Mouse (Mus musculus): ENCODE data around the gene Gm21987. TPM values are rescaled to one million over a fixed set of nuclear protein-coding genes. Genes with fewer than 3 reads are reported as not detected.

Gene Gm21987
- polyA plus RNA-seq, 1 experiment from 2014 or later, result not detected

- 34% methylated on average over 6 of the region's 6 CpGs for WGBS (ENCODE audit: insufficient replicate concordance)
- Histone ChIP-seq H3K27me3 (replicated peaks) (no peaks in the 10 kb centered on the region), H3K4me3 (no peak overlapping the region), H3K9ac (peak overlapping the region; percentile 40; the same call in 1 of the 2 replicates), H3K36me3 (no peaks in the 10 kb centered on the region), H3K9me3 (replicated peaks) (no peaks in the 10 kb centered on the region), H3K27ac (peak overlapping the region; percentile 65), H3K4me2 (peak overlapping the region; percentile 32), H3K4me1 (peaks cover 56% of the 10 kb centered on the region)
- ATAC-seq, result peak; percentile 80
Measured at GRCm38 (mm10) chr16:38387389-38387788, 40.5 kb downstream of the Gm21987 start.

GRCm38 (mm10) chr16:38388757-38389156 lies 41.9 kb downstream of the Gm21987 start:
- no peak for ATAC-seq
- H3K27ac ChIP-seq, result no peak overlapping the region
- H3K9me3 ChIP-seq (replicated peaks), result no peaks in the 10 kb centered on the region
- H3K36me3 ChIP-seq, result no peaks in the 10 kb centered on the region
- H3K27me3 ChIP-seq (replicated peaks), result no peaks in the 10 kb centered on the region
- H3K4me2 ChIP-seq, result no peak overlapping the region
- no peak overlapping the region for H3K4me3 ChIP-seq
- no peak overlapping the region for H3K9ac ChIP-seq
- 69% methylated on average over 6 of the region's 6 CpGs for WGBS (ENCODE audit: insufficient replicate concordance)
- H3K4me1 ChIP-seq, result peaks cover 43% of the 10 kb centered on the region

GRCm38 (mm10) chr16:38389284-38389893 lies 42.5 kb downstream of the Gm21987 start:
- Histone ChIP-seq H3K9me3 (replicated peaks) (no peaks in the 10 kb centered on the region), H3K27me3 (replicated peaks) (no peaks in the 10 kb centered on the region), H3K27ac (no peak overlapping the region), H3K36me3 (no peaks in the 10 kb centered on the region), H3K9ac (no peak overlapping the region), H3K4me3 (no peak overlapping the region), H3K4me2 (no peak overlapping the region), H3K4me1 (peaks cover 43% of the 10 kb centered on the region)
- ATAC-seq, result no peak
- WGBS (ENCODE audit: insufficient replicate concordance), result 74% methylated on average over 8 of the region's 8 CpGs

- Histone ChIP-seq H3K4me3 (no peak overlapping the region), H3K9ac (no peak overlapping the region), H3K9me3 (replicated peaks) (no peaks in the 10 kb centered on the region), H3K27me3 (replicated peaks) (no peaks in the 10 kb centered on the region), H3K4me2 (no peak overlapping the region), H3K4me1 (peaks cover 34% of the 10 kb centered on the region), H3K27ac (no peak overlapping the region), H3K36me3 (no peaks in the 10 kb centered on the region)
- 76% methylated on average over 7 of the region's 7 CpGs for WGBS (ENCODE audit: insufficient replicate concordance)
- ATAC-seq, result no peak
Measured at GRCm38 (mm10) chr16:38390322-38390721, 43.5 kb downstream of the Gm21987 start.

- no peak for ATAC-seq
Measured at GRCm38 (mm10) chr16:38392126-38392894, 45.5 kb downstream of the Gm21987 start.

GRCm38 (mm10) chr16:38394191-38394618 lies 47.4 kb downstream of the Gm21987 start:
- no peak overlapping the region for H3K27ac ChIP-seq
- no peak for ATAC-seq
- H3K4me2 ChIP-seq, result no peak overlapping the region
- H3K9me3 ChIP-seq (replicated peaks), result no peaks in the 10 kb centered on the region
- no peaks in the 10 kb centered on the region for H3K36me3 ChIP-seq
- no peaks in the 10 kb centered on the region for H3K27me3 ChIP-seq (replicated peaks)
- no peak overlapping the region for H3K9ac ChIP-seq
- H3K4me1 ChIP-seq, result peaks cover 19% of the 10 kb centered on the region
- no peak overlapping the region for H3K4me3 ChIP-seq
- WGBS (ENCODE audit: insufficient replicate concordance), result 57% methylated on average over 8 of the region's 8 CpGs

More at GRCm38 (mm10) chr16:38392126-38392894, 45.5 kb downstream of the Gm21987 start:
- Histone ChIP-seq H3K4me2 (no peak overlapping the region), H3K4me3 (no peak overlapping the region), H3K36me3 (no peaks in the 10 kb centered on the region), H3K4me1 (peaks cover 20% of the 10 kb centered on the region), H3K27me3 (replicated peaks) (no peaks in the 10 kb centered on the region), H3K27ac (no peak overlapping the region), H3K9me3 (replicated peaks) (no peaks in the 10 kb centered on the region), H3K9ac (no peak overlapping the region)
- WGBS (ENCODE audit: insufficient replicate concordance), result 75% methylated on average over 23 of the region's 23 CpGs

- Histone ChIP-seq H3K4me2 (no peak overlapping the region), H3K27me3 (replicated peaks) (no peaks in the 10 kb centered on the region), H3K4me3 (no peak overlapping the region), H3K36me3 (no peaks in the 10 kb centered on the region), H3K9ac (no peak overlapping the region), H3K4me1 (peaks cover 29% of the 10 kb centered on the region), H3K27ac (no peak overlapping the region), H3K9me3 (replicated peaks) (no peaks in the 10 kb centered on the region)
- no peak for ATAC-seq
- WGBS (ENCODE audit: insufficient replicate concordance), result 36% methylated on average over 6 of the region's 6 CpGs
Measured at GRCm38 (mm10) chr16:38395060-38395730, 48.4 kb downstream of the Gm21987 start.

- Histone ChIP-seq H3K36me3 (no peaks in the 10 kb centered on the region), H3K27ac (no peak overlapping the region), H3K4me2 (no peak overlapping the region), H3K9me3 (replicated peaks) (no peaks in the 10 kb centered on the region), H3K9ac (no peak overlapping the region), H3K4me3 (no peak overlapping the region), H3K27me3 (replicated peaks) (peaks cover 8% of the 10 kb centered on the region; the same call in 1 of the 2 replicates), H3K4me1 (peaks cover 38% of the 10 kb centered on the region)
- WGBS (ENCODE audit: insufficient replicate concordance), result 52% methylated on average over 13 of the region's 13 CpGs
- no peak for ATAC-seq
Measured at GRCm38 (mm10) chr16:38396155-38396554, 49.3 kb downstream of the Gm21987 start.

- 77% methylated on average over 6 of the region's 6 CpGs for WGBS (ENCODE audit: insufficient replicate concordance)
- ATAC-seq, result no peak
Measured at GRCm38 (mm10) chr16:38398266-38398665, 51.4 kb downstream of the Gm21987 start.

GRCm38 (mm10) chr16:38399076-38399475 lies 52.2 kb downstream of the Gm21987 start:
- H3K9me3 ChIP-seq (replicated peaks), result no peaks in the 10 kb centered on the region
- ATAC-seq, result peak; percentile 27; the same call in 1 of the 2 replicates
- 37% methylated on average over 3 of the region's 3 CpGs for WGBS (ENCODE audit: insufficient replicate concordance)
- peaks cover 44% of the 10 kb centered on the region for H3K4me1 ChIP-seq
- H3K36me3 ChIP-seq, result no peaks in the 10 kb centered on the region
- no peak overlapping the region for H3K9ac ChIP-seq
- H3K4me3 ChIP-seq, result no peak overlapping the region
- peaks cover 12% of the 10 kb centered on the region; the same call in 1 of the 2 replicates for H3K27me3 ChIP-seq (replicated peaks)
- peak overlapping the region; percentile 57 for H3K4me2 ChIP-seq
- peak overlapping the region; percentile 57 for H3K27ac ChIP-seq

More at GRCm38 (mm10) chr16:38398266-38398665, 51.4 kb downstream of the Gm21987 start:
- Histone ChIP-seq H3K4me3 (no peak overlapping the region), H3K9ac (no peak overlapping the region), H3K9me3 (replicated peaks) (no peaks in the 10 kb centered on the region), H3K4me2 (no peak overlapping the region), H3K27me3 (replicated peaks) (peaks cover 8% of the 10 kb centered on the region; the same call in 1 of the 2 replicates), H3K4me1 (peaks cover 43% of the 10 kb centered on the region), H3K27ac (no peak overlapping the region), H3K36me3 (no peaks in the 10 kb centered on the region)

GRCm38 (mm10) chr16:38399531-38400231 lies 52.8 kb downstream of the Gm21987 start:
- peaks cover 12% of the 10 kb centered on the region; the same call in 1 of the 2 replicates for H3K27me3 ChIP-seq (replicated peaks)
- 12% methylated on average over 17 of the region's 17 CpGs for WGBS (ENCODE audit: insufficient replicate concordance)
- H3K36me3 ChIP-seq, result no peaks in the 10 kb centered on the region
- peak overlapping the region; percentile 17; the same call in 1 of the 2 replicates for H3K4me3 ChIP-seq
- no peaks in the 10 kb centered on the region for H3K9me3 ChIP-seq (replicated peaks)
- H3K4me2 ChIP-seq, result peak overlapping the region; percentile 57
- H3K9ac ChIP-seq, result peak overlapping the region; percentile 48
- H3K4me1 ChIP-seq, result peaks cover 40% of the 10 kb centered on the region
- peak; percentile 80 for ATAC-seq
- peak overlapping the region; percentile 67 for H3K27ac ChIP-seq
